Mouse (Mus musculus): ENCODE measurements at regions not wholly inside any gene's neighbourhood (a gene's known extent, or its start where the extent isn't known, plus 50 kb on each side); places are given as distances from the start of the nearest gene placed in this dataset.
A peak's percentile ranks its signal among the peaks of the same experiment; 100 is the strongest.

DNA sequence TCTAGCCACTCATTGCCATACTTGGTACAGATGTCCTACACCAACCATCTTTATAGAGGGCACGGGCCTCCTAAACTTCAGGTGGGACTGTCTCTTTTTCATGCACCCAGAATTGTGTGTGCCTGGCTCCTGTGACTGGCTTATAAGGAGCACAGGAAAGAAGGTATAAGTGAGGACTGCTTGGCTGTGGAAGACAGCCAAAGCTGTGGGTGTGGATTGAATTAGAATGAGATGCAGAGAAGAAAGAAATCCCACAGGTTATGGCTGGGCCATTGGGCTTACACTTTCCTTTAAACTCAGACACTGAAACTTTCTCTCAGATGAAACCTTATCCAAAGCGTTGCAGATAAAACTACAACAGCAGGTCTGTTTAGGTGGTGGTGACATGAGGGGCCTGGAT is 239.5 kb upstream of the Fam160b2 start:
- no peak overlapping the region for H3K9ac ChIP-seq (ENCODE audit: low read depth, low read length)
- no peak for TF ChIP-seq EP300 (IDR thresholded peaks at IDR 0.05; ENCODE audit: insufficient read depth, low read depth, low read length)
- no peak for TF ChIP-seq POLR2A (IDR thresholded peaks at IDR 0.05; ENCODE audit: insufficient read depth, low read depth, low read length)
- TF ChIP-seq CTCF (IDR thresholded peaks at IDR 0.05) = no peak
- no peak overlapping the region for H3K27ac ChIP-seq
- 80% methylated on average over 2 of the region's 2 CpGs for WGBS
- intact Hi-C loops (cut with DNase I) = no loop called here
- no peaks in the 10 kb centered on the region for H3K27me3 ChIP-seq (ENCODE audit: control insufficient read depth, insufficient read depth, low read length)
- no peak overlapping the region for H3K4me3 ChIP-seq
- H3K79me2 ChIP-seq (replicated peaks; ENCODE audit: control insufficient read depth, insufficient read depth, low read length) = no peaks in the 10 kb centered on the region
- no peaks in the 10 kb centered on the region for H3K4me1 ChIP-seq (ENCODE audit: control insufficient read depth, insufficient read depth, low read length)
- H3K36me3 ChIP-seq (ENCODE audit: control insufficient read depth, insufficient read depth, low read length) = no peaks in the 10 kb centered on the region
- no peak for DNase-seq

DNA sequence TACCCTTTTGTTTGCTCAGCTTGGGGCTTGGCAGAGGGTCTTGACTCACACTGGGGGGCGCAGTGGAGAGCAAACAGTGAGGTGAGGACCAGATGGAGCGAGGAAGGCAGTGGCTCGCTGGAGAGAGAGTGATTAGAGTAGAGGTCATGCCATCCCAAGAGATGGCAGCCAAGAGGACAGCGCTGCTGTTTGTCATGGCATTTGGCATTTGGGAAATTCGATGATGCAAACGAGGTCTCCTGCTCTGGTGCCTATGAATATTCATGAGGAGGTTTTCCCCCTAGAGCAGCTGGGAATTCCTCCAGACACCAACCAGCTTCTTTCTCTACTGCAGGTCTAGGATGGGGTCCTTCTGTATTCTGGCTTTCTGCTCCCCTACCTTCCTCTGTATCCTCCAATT is 237.9 kb upstream of the Fam160b2 start:
- no peak for DNase-seq
- H3K79me2 ChIP-seq (replicated peaks; ENCODE audit: control insufficient read depth, insufficient read depth, low read length) = no peaks in the 10 kb centered on the region
- H3K4me3 ChIP-seq = no peak overlapping the region
- no peaks in the 10 kb centered on the region for H3K27me3 ChIP-seq (ENCODE audit: control insufficient read depth, insufficient read depth, low read length)
- H3K4me1 ChIP-seq (ENCODE audit: control insufficient read depth, insufficient read depth, low read length) = no peaks in the 10 kb centered on the region
- WGBS = 17% methylated on average over 6 of the region's 6 CpGs
- no peak overlapping the region for H3K27ac ChIP-seq
- no peaks in the 10 kb centered on the region for H3K36me3 ChIP-seq (ENCODE audit: control insufficient read depth, insufficient read depth, low read length)
- H3K9ac ChIP-seq (ENCODE audit: low read depth, low read length) = no peak overlapping the region
- intact Hi-C loops (cut with DNase I) = no loop called here
- TF ChIP-seq CTCF (IDR thresholded peaks at IDR 0.05) (no peak), POLR2A (IDR thresholded peaks at IDR 0.05; ENCODE audit: insufficient read depth, low read depth, low read length) (no peak), EP300 (IDR thresholded peaks at IDR 0.05; ENCODE audit: insufficient read depth, low read depth, low read length) (no peak)

- intact Hi-C loops (cut with DNase I) = no loop called here
- Histone ChIP-seq H3K27ac (no peak overlapping the region), H3K36me3 (ENCODE audit: control insufficient read depth, insufficient read depth, low read length) (no peaks in the 10 kb centered on the region), H3K27me3 (ENCODE audit: control insufficient read depth, insufficient read depth, low read length) (no peaks in the 10 kb centered on the region), H3K4me3 (no peak overlapping the region), H3K9ac (ENCODE audit: low read depth, low read length) (no peak overlapping the region), H3K4me1 (ENCODE audit: control insufficient read depth, insufficient read depth, low read length) (no peaks in the 10 kb centered on the region), H3K79me2 (replicated peaks; ENCODE audit: control insufficient read depth, insufficient read depth, low read length) (no peaks in the 10 kb centered on the region)
- DNase-seq = no peak
- no peak for TF ChIP-seq EP300 (IDR thresholded peaks at IDR 0.05; ENCODE audit: insufficient read depth, low read depth, low read length)
- TF ChIP-seq POLR2A (IDR thresholded peaks at IDR 0.05; ENCODE audit: insufficient read depth, low read depth, low read length) = no peak
- no peak for TF ChIP-seq CTCF (IDR thresholded peaks at IDR 0.05)
- 42% methylated on average over 5 of the region's 5 CpGs for WGBS
Measured at GRCm38 (mm10) chr14:70833238-70833637, 233.6 kb upstream of the Fam160b2 start.

DNA sequence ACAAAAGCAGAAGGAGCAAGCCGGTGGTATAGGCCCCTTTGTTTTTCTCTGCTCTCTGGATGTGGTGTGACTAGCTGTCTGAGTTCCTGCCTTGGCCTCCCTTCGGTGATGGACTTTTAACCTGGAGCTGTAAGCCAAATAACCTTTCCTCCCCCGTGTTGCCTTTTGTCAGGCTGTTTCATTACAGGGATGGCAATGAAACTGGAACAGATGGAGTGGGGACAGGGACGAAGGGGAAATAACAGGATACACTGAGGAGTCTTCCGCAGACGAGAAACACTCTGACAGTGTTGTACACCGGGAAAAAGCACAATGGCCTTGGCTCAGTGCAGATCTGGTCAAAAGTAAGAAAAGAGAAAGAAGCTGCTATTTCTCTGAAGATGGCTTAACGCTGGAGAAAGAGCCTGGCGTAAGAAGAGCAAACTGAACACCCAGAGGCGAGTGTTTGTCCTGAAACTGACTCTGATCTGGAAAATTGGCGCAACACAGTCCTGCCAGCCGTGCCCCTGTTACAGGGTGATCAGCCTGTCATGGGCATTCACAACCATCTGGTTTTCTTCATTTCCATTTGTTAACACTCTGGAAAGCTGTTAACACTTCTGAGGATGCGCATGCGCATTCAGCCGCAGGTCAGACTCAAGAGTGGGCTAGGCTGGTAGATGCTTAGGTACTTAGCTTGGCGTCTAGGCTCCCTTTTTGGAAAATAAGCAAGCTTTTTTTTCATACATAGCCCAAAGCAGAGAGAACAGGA is 233.0 kb upstream of the Fam160b2 start:
- TF ChIP-seq CTCF (IDR thresholded peaks at IDR 0.05) = no peak
- TF ChIP-seq EP300 (IDR thresholded peaks at IDR 0.05; ENCODE audit: insufficient read depth, low read depth, low read length) = no peak
- no peak for TF ChIP-seq POLR2A (IDR thresholded peaks at IDR 0.05; ENCODE audit: insufficient read depth, low read depth, low read length)
- WGBS = 50% methylated on average over 16 of the region's 16 CpGs
- Histone ChIP-seq H3K9ac (ENCODE audit: low read depth, low read length) (no peak overlapping the region), H3K4me1 (ENCODE audit: control insufficient read depth, insufficient read depth, low read length) (no peaks in the 10 kb centered on the region), H3K79me2 (replicated peaks; ENCODE audit: control insufficient read depth, insufficient read depth, low read length) (no peaks in the 10 kb centered on the region), H3K27me3 (ENCODE audit: control insufficient read depth, insufficient read depth, low read length) (no peaks in the 10 kb centered on the region), H3K4me3 (no peak overlapping the region), H3K27ac (no peak overlapping the region), H3K36me3 (ENCODE audit: control insufficient read depth, insufficient read depth, low read length) (no peaks in the 10 kb centered on the region)
- no peak for DNase-seq
- intact Hi-C loops (cut with DNase I) = no loop called here

GRCm38 (mm10) chr14:70832042-70832441 is 232.4 kb upstream of the Fam160b2 start:
- DNase-seq = no peak
- intact Hi-C loops (cut with DNase I) = no loop called here
- H3K79me2 ChIP-seq (replicated peaks; ENCODE audit: control insufficient read depth, insufficient read depth, low read length) = no peaks in the 10 kb centered on the region
- no peaks in the 10 kb centered on the region for H3K27me3 ChIP-seq (ENCODE audit: control insufficient read depth, insufficient read depth, low read length)
- H3K4me3 ChIP-seq = no peak overlapping the region
- no peaks in the 10 kb centered on the region for H3K36me3 ChIP-seq (ENCODE audit: control insufficient read depth, insufficient read depth, low read length)
- TF ChIP-seq POLR2A (IDR thresholded peaks at IDR 0.05; ENCODE audit: insufficient read depth, low read depth, low read length) = no peak
- TF ChIP-seq CTCF (IDR thresholded peaks at IDR 0.05) = peak; percentile 54
- H3K27ac ChIP-seq = no peak overlapping the region
- 64% methylated on average over 3 of the region's 3 CpGs for WGBS
- no peak overlapping the region for H3K9ac ChIP-seq (ENCODE audit: low read depth, low read length)
- H3K4me1 ChIP-seq (ENCODE audit: control insufficient read depth, insufficient read depth, low read length) = no peaks in the 10 kb centered on the region
